Comparison of ENCODE assay signal across 7 mouse cellular contexts in genomic region chr17:47140241-47140968, GRCm38 (mm10).
DNase-seq lines count a peak whose midpoint lies in the region.

No protein-coding gene starts in this region.

- peak; percentile 86 for DNase-seq in CD4-positive helper T cell, adult 2 months (ENCODE audit: low read depth, low spot score)
- peak; percentile 75 for DNase-seq in ES-CJ7 (ENCODE audit: low read depth, low spot score)
- peak; percentile 55 to 71 for DNase-seq in cerebellum, postnatal 25 days
- peak; percentile 52 to 75 for DNase-seq in gastrocnemius, postnatal 4 days (ENCODE audit: low spot score in 2 of 2)
- DNase-seq in kidney, postnatal 10 days: peak; percentile 84
- DNase-seq in lung, postnatal 4 days: peak; percentile 73 to 87
- DNase-seq in right cerebral cortex, postnatal 14 days: peak; percentile 65

Comparison
In these comparisons a context has a peak if more than half of its experiments do, and no peak if none do; other contexts are left out.
1. Peak in every context shown above with its lines: DNase-seq.